Mouse (Mus musculus) right cerebral cortex, postnatal 36 days (tissue): ENCODE results near the gene Ak1.

Experiments used
- DNase-seq, 2 experiments: peaks; one replicate each; pipeline ENCODE4 v3.0.0; 2022; ENCODE audit warnings: low spot score in 2 of 2, mixed read lengths in 1 of 2

Gene Ak1

GRCm38 (mm10) chr2:32599409-32599808 lies 22.1 kb upstream of the Ak1 start, which contains the start of gene St6galnac6:
TSS of gene St6galnac6 (plus strand) at chr2:32599709.
- no peak for DNase-seq

- no peak for DNase-seq
Measured at GRCm38 (mm10) chr2:32601417-32602065, 20.0 kb upstream of the Ak1 start.

GRCm38 (mm10) chr2:32602600-32603054 lies 18.9 kb upstream of the Ak1 start:
- DNase-seq: peak; percentile 81 to 89

GRCm38 (mm10) chr2:32604631-32605030 lies 16.9 kb upstream of the Ak1 start:
- no peak for DNase-seq

- DNase-seq: peak; percentile 66 to 81
Measured at GRCm38 (mm10) chr2:32606161-32607142, 15.1 kb upstream of the Ak1 start.

GRCm38 (mm10) chr2:32607262-32607947 lies 14.2 kb upstream of the Ak1 start:
- DNase-seq: peak in 1 of 2 experiments; percentile 32

GRCm38 (mm10) chr2:32608141-32608777 lies 13.3 kb upstream of the Ak1 start:
- no peak for DNase-seq

- no peak for DNase-seq
Measured at GRCm38 (mm10) chr2:32608778-32609435, 12.7 kb upstream of the Ak1 start.

GRCm38 (mm10) chr2:32610610-32611229 lies 10.8 kb upstream of the Ak1 start:
- no peak for DNase-seq

- no peak for DNase-seq
Measured at GRCm38 (mm10) chr2:32612274-32612673, 9.3 kb upstream of the Ak1 start.

- DNase-seq: no peak
Measured at GRCm38 (mm10) chr2:32617109-32617508, 4.4 kb upstream of the Ak1 start.

GRCm38 (mm10) chr2:32617601-32618000 lies 4.0 kb upstream of the Ak1 start:
- no peak for DNase-seq

- no peak for DNase-seq
Measured at GRCm38 (mm10) chr2:32618051-32618450, 3.5 kb upstream of the Ak1 start.

GRCm38 (mm10) chr2:32620682-32621516 lies 659 bp upstream of the Ak1 start:
- DNase-seq: no peak

- DNase-seq: no peak
Measured at GRCm38 (mm10) chr2:32624111-32624748, 2.7 kb downstream of the Ak1 start.

- DNase-seq: peak; percentile 87 to 90
Measured at GRCm38 (mm10) chr2:32625212-32625872, 3.8 kb downstream of the Ak1 start.

- peak in 1 of 2 experiments; percentile 55 for DNase-seq
Measured at GRCm38 (mm10) chr2:32625873-32626694, 4.5 kb downstream of the Ak1 start.
